In the genomic region with DNA sequence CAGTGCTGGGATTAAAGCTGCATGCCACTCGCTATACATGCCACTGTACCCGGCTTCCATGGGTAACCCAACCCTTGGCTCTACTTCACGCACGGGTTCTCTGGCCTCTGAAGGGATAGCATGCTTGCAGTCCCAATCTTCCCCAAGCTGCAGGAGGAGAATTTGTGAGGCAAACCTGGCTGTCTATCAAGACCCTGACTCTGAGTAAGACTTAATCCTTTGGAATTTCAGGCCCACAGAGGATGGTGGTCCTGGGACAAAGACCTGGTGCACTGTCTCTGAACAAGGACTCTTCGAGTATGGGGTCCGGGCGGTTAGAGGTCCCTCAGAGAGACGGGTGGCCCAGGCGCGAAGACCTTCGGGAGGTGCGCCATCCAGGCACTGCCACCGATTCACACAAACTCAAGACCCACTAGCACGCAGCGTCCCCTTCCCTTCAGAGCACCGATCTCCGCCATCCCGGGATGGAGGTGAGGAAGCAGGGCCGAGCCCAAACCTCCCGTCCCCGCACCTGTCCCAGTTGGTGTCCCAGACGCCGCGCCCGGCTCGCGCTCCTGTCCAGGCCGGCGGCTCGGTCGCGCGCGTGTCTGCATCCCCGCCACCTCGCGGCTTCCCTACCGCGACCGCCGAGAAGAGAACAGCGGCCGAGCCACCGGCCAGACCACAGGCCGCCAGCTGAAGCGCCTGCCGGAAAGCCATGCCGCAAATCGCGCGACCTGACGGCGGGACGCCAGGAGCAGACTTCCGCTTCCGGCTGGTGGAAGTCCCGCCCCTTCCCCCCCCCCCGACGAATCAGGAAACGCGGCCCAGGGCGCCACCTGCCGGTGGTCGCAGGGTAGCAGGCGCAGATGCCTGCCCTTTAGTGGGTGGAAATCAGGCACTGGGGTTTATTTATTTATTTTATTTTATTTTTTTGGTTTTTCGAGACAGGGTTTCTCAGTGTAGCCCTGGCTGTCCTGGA, we compare ENCODE assay signal across 8 mouse cellular contexts. TPM values are rescaled to one million over a fixed set of nuclear protein-coding genes. Genes with fewer than 3 reads are reported as not detected.
DNase-seq lines count a peak whose midpoint lies in the region; ATAC-seq and TF ChIP-seq lines count a peak whose summit lies in the region.

Gene Pgam5 (minus strand): TSS at position 773 of the 961 bp plus-strand sequence.

- peak within 1 kb of the TSS; percentile 96 for H3K4me3 ChIP-seq in embryonic facial prominence, embryonic 13.5 days
- peak within 1 kb of the TSS; percentile 65 for H3K4me3 ChIP-seq in heart, adult 2 months
- H3K4me3 ChIP-seq in limb, embryonic 13.5 days = peak within 1 kb of the TSS; percentile 95
- H3K4me3 ChIP-seq in midbrain, embryonic 16.5 days (ENCODE audit: low read depth, low read length) = peak within 1 kb of the TSS; percentile 95

- intact Hi-C loops in heart, adult 2 months (cut with DNase I) = loop anchor here (1.0 to 2.0 kb wide), 2 partner anchors 17 to 37 kb away; partner anchors contain the start of genes Pole and Pxmp2

- under 1% methylated on average over 64 of the region's 66 CpGs for WGBS in embryonic facial prominence, embryonic 13.5 days
- under 1% methylated on average over 66 of the region's 66 CpGs for WGBS in heart, adult 2 months
- under 1% methylated on average over 60 of the region's 66 CpGs for WGBS in limb, embryonic 13.5 days
- 2% methylated on average over 62 of the region's 66 CpGs for WGBS in midbrain, embryonic 16.5 days

- peak within 1 kb of the TSS; percentile 94 for H3K9ac ChIP-seq in embryonic facial prominence, embryonic 13.5 days
- H3K9ac ChIP-seq in heart, adult 2 months (ENCODE audit: low read depth, low read length) = peak within 1 kb of the TSS; percentile 96
- H3K9ac ChIP-seq in limb, embryonic 13.5 days = peak within 1 kb of the TSS; percentile 98
- peak within 1 kb of the TSS; percentile 88 for H3K9ac ChIP-seq in midbrain, embryonic 16.5 days (ENCODE audit: low read depth, low read length)

- peak; percentile 85 for TF ChIP-seq CTCF in heart, adult 2 months (IDR thresholded peaks at IDR 0.05)

- H3K27me3 ChIP-seq in embryonic facial prominence, embryonic 13.5 days = no peaks in the 10 kb centered on the region
- H3K27me3 ChIP-seq in heart, adult 2 months (ENCODE audit: control insufficient read depth, insufficient read depth, low read length) = no peaks in the 10 kb centered on the region
- no peaks in the 10 kb centered on the region for H3K27me3 ChIP-seq in limb, embryonic 13.5 days
- H3K27me3 ChIP-seq in midbrain, embryonic 16.5 days (ENCODE audit: control insufficient read depth, insufficient read depth, low read depth, low read length) = no peaks in the 10 kb centered on the region

- peak within 1 kb of the TSS; percentile 91 for H3K4me2 ChIP-seq in embryonic facial prominence, embryonic 13.5 days
- H3K4me2 ChIP-seq in limb, embryonic 13.5 days (replicated peaks) = peak within 1 kb of the TSS; percentile 97
- H3K4me2 ChIP-seq in midbrain, embryonic 16.5 days (ENCODE audit: low read length) = peak within 1 kb of the TSS; percentile 96

- peaks cover 30% of the 10 kb centered on the region for H3K36me3 ChIP-seq in embryonic facial prominence, embryonic 13.5 days
- no peaks in the 10 kb centered on the region for H3K36me3 ChIP-seq in heart, adult 2 months (ENCODE audit: control insufficient read depth, insufficient read depth, low read length)
- H3K36me3 ChIP-seq in limb, embryonic 13.5 days = peaks cover 30% of the 10 kb centered on the region
- peaks cover 14% of the 10 kb centered on the region for H3K36me3 ChIP-seq in midbrain, embryonic 16.5 days (ENCODE audit: control insufficient read depth, insufficient read depth, low read length)

- H3K9me3 ChIP-seq in embryonic facial prominence, embryonic 13.5 days = no peaks in the 10 kb centered on the region
- no peaks in the 10 kb centered on the region for H3K9me3 ChIP-seq in limb, embryonic 13.5 days
- no peaks in the 10 kb centered on the region for H3K9me3 ChIP-seq in midbrain, embryonic 16.5 days (replicated peaks; ENCODE audit: control insufficient read depth, low read length, poor library complexity, severe bottlenecking)

- peak; percentile 81 for ATAC-seq in embryonic facial prominence, embryonic 13.5 days (ENCODE audit: insufficient number of reproducible peaks, insufficient read depth, low FRiP score, low TSS enrichment, low read depth)
- peak; percentile 89 for ATAC-seq in limb, embryonic 13.5 days (ENCODE audit: low FRiP score, low read depth)
- ATAC-seq in midbrain, embryonic 16.5 days = peak; percentile 90

- peak; percentile 74 for TF ChIP-seq POLR2A in heart, adult 2 months (IDR thresholded peaks at IDR 0.05; ENCODE audit: insufficient read depth, low read depth, low read length)

- H3K27ac ChIP-seq in embryonic facial prominence, embryonic 13.5 days = 0 out of 2 replicates have a peak within 1 kb of the TSS, but pooled peaks have one; percentile 51
- H3K27ac ChIP-seq in heart, adult 2 months = peak within 1 kb of the TSS; percentile 80
- peak within 1 kb of the TSS; percentile 70 for H3K27ac ChIP-seq in limb, embryonic 13.5 days
- peak within 1 kb of the TSS; percentile 70 for H3K27ac ChIP-seq in midbrain, embryonic 16.5 days (ENCODE audit: low read length)

- H3K4me1 ChIP-seq in embryonic facial prominence, embryonic 13.5 days = peaks cover 9% of the 10 kb centered on the region
- peaks cover 5% of the 10 kb centered on the region for H3K4me1 ChIP-seq in heart, adult 2 months (ENCODE audit: control insufficient read depth, insufficient read depth, low read length)
- peaks cover 8% of the 10 kb centered on the region for H3K4me1 ChIP-seq in limb, embryonic 13.5 days
- peaks cover 12% of the 10 kb centered on the region for H3K4me1 ChIP-seq in midbrain, embryonic 16.5 days (ENCODE audit: control insufficient read depth, insufficient read depth, low read length)

- peaks cover 5% of the 10 kb centered on the region for H3K79me2 ChIP-seq in heart, adult 2 months (replicated peaks; ENCODE audit: control insufficient read depth, insufficient read depth, low read length)

- DNase-seq in 3134 (ENCODE audit: extremely low read depth, insufficient read length, low spot score) = peak; percentile 96
- peak; percentile 92 to 96 for DNase-seq in adrenal gland, postnatal 36 days
- DNase-seq in heart, adult 2 months = peak; percentile 90 to 91
- peak; percentile 79 to 87 for DNase-seq in kidney, adult 8-10 months
- DNase-seq in spleen, postnatal 10 days (ENCODE audit: low spot score in 2 of 2) = peak; percentile 86 to 94

- TF ChIP-seq EP300 in heart, adult 2 months (IDR thresholded peaks at IDR 0.05; ENCODE audit: insufficient read depth, low read depth, low read length) = 0 out of 2 replicates have a peak, but pooled peaks have one; percentile 7

RNA-seq across cellular contexts. Expression of gene Pgam5, which starts in this region (rescaled TPM):
- 10 to 100 TPM; 45.8 to 57.6 TPM for total RNA-seq in adrenal gland, postnatal 36 days (2021)
- polyA plus RNA-seq in embryonic facial prominence, embryonic 13.5 days (2015; fragmentation: Nextera tagmentation; extraction: Ambion mirVana) = 65.6 and 67.2 TPM in 2 replicates
- 10 to 100 TPM; 31.3 to 33.6 TPM for total RNA-seq in heart, adult 2 months (2021)
- polyA plus RNA-seq in heart, adult 2 months (2012; rRNA removed) = 20.9 and 29.3 TPM in 2 replicates
- 79.0 and 79.1 TPM in 2 replicates for polyA plus RNA-seq in limb, embryonic 13.5 days (2015; fragmentation: Nextera tagmentation; extraction: Ambion mirVana)
- 105 and 107 TPM in 2 replicates for polyA plus RNA-seq in midbrain, embryonic 16.5 days (2015; fragmentation: Nextera tagmentation; extraction: Ambion mirVana)

Comparison
In these comparisons a context has a peak if more than half of its experiments do, and no peak if none do; other contexts are left out.
1. Peak in every context shown above with its lines: DNase-seq, ATAC-seq, H3K4me3 ChIP-seq and H3K27ac ChIP-seq.